Mouse (Mus musculus): ENCODE results near the gene Gin1.

- TF ChIP-seq GATA1 (IDR thresholded peaks at IDR 0.05; ENCODE audit: low read length) (no peak), TAL1 (IDR thresholded peaks at IDR 0.05; ENCODE audit: low read length) (no peak)
These were observed 34.5 kb downstream of the Gin1 start for GRCm38 (mm10) chr1:97804520-97804919.
